Mouse (Mus musculus) MEL-GATA-1-ER (cell line): ENCODE results near the gene Slc7a11.

Experiments used
- DNase-seq: peaks from one replicate; pipeline ENCODE4 v3.0.0-alpha.2; 2012; ENCODE audit warnings: low read depth; ENCODE audit errors: extremely low read depth

Slc7a11 gene

DNA sequence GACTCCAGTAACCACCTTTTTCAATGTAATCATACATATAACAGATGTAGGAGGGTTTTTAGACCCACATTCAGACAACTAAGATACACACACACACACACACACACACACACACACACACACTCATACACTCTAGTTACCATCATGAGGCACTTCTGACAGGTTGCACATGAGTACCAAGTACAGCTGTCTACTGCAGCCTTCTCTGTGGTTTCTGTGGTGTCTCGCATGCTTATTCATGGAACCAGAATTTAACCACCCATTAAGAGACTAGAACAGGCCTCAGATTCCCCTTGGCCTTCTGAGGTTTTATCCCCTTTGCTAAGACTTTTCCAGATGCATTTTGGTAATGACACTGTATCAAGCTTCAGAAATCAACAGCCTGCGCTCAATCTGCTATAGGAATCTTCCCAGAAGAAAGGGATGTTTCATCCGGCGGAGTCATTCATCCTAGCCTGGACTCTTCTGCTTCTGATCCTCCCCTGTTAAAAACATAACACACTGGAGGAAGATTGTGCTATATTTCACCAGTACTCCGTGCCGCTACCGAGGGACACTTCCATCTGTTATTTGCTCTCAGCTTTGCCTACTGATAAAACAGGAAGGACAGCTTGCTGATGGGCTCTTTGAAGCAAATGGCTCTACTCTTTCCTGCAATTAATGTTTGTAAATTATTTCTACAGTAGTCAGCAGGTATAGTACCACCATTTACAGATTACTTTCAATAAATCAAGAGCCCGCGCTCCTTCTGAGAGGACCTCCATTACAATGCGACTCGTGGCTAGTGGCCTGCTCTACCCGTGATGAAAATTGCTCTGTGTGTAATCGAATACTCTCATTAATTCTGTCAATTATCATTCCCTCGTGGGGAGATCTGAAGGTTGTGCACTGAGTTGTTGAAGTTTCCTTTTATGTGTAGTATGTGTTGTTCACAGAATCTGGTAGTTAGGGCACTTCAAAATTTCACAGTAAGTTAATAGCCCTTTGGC lies 135.8 kb downstream of the Slc7a11 start:
- no peak for DNase-seq

DNA sequence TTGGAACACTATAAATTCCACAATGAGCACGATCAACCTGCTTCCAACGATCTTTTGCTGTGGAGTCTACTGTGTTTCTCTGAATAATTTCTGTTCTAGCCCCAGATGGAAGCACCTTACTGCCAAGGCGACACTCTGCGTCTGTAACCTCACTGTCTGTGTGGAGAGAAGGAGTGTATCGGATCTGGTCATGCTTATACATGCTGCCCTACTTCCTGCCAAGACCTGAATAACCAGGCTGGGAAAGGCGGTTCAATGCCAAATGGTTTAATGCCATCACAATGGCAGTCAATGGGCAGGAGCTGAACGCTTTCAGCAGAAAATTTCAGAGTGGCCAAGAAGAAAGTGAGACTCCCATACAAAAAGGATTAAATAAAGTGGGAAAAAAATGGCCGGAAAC lies 137.1 kb downstream of the Slc7a11 start:
- no peak for DNase-seq

DNA sequence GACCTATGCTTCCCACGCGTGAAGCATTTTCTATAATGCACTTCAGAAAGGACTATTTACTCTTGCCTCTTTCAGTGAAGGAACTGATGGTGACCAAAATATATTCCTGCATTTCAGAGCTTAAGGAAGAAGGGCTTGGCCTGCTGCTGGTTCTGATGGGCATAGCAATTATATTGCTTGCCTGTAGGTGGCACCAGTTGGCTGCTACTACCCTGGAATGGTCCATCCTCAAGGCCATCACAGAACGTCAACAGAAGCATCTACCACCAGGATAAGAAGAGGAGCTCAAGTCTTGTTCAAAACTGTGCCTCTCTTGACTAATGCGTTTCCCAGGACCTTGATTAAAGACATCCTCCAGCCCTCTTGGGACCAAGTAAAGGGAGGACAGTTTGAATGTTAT lies 139.3 kb downstream of the Slc7a11 start:
- peak; percentile 22 for DNase-seq

DNA sequence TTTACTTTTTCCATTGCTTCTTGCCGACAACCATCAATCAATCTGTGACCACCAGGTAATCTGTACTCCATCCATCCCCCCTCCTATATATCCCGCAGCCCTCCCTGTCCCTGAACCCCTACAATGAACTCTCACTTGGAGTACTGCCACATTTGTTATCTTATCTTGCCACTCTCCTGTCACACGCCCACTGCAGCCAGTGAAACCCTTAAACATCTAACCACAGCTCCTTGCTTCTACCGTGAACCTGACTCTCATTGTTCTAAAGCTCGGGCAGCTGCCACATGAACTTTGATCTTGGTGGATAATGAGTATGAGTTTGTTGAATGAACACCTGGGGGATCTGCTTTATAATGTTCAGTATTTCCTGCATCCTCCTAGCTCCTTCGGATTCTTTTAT lies 140.8 kb downstream of the Slc7a11 start:
- no peak for DNase-seq

DNA sequence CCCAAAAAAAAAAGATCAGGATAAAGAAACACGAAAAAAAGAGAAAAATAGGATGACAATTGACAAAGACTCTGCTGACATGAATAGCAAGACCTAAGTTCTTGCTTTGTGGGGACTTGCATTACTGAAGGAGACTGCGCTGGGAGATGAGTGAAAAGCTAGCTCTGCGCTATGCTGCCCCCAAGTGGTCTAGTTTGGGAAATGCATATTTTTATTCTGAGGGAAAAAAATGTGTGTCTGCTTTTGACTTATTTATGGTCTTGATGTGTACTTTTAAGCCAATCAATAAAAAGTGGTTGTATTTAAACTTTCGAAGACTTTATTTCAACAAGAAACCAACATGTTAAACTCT lies 142.5 kb downstream of the Slc7a11 start:
- peak; percentile 64 for DNase-seq

DNA sequence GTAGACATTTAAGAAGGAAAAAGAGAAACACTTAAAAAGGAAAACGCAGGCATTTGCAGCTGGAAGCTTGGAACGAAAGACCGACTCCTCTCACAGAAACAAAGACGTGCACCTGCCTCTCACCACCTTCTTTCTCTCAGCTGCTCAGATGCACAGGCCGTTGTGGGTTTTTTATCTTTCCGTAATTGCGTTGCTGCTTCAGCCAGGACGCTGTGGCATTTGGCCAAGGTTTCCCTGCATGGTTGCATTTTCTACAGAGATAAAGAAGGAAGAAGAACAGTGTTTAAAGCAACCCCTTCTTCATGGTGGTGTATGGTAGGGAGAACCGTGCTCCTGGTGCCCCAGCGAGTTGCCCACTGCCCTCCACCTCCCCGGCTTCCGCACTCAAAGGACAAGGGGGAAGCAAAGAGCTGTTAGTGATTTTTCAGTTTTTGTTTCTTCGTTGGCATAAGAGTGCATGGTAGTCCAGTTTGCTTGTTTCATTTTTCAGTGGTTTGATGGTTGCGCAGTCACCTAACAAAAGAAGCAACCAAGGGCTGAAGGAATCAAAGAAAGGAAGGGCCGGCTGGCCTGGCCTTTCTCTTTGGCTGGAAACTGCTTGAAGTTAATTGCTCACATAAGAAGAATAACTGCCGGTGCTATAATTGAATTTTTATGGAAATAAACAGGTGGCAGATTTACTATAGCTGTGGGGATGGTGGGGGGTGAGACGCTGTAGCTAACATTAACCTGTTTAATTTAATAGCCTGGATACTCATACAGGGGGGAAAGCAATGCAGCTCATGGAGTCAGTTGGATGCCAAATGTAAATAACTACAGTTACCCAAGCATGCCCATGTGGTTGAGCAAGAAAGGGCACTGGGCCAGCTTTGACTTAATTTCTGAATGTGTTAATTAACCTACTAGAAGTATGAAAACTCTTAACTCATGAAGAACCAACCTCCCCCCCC lies 143.1 kb downstream of the Slc7a11 start:
- peak; percentile 49 for DNase-seq

DNA sequence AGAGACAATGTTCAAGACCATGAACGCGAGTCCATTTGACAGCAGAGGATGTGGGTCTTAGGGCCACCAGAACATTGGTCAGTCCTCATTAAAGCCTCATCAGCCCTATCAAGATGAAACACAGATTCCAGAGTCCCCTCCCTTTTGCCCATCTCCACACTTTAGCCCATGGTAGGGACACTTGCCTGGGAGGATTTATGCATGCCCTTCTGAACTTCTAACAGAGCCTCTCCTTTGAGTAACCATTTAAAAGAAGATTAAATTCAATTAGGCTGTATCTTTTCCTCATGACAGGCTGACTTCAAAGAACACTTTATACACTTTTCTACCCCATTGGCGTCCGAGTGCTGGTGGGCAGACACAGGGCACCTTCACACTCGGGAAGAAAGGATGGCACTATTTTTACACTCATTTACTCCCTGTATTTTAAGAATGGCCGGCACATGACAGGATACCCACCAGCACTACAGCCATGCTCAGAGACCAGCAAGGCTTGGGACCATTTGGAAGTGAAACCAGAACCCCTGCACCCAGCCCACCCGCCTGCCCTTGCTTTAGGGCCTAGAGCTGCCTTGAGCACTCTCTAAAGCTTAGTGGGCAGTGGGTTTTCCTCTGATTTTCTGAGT lies 144.9 kb downstream of the Slc7a11 start:
- DNase-seq: no peak

DNA sequence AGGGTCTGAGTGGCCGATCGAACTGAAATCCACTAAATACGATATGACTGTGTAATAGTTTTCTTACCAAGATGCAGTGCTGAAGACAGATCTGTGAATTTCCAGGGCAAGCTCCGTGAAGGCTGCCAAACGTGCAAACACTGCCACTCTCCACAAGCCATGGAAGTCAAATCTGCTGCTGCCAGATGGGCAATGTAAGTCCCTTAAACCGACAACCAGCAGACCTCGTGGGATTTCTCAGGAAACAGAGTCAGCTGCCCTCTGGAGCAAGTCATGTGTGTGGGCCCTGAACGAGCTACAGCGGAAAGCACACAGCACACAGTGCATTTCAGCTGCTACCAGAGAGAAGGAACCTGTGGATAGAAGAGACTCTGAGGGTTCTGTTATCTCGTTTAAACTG lies 146.5 kb downstream of the Slc7a11 start:
- no peak for DNase-seq

DNA sequence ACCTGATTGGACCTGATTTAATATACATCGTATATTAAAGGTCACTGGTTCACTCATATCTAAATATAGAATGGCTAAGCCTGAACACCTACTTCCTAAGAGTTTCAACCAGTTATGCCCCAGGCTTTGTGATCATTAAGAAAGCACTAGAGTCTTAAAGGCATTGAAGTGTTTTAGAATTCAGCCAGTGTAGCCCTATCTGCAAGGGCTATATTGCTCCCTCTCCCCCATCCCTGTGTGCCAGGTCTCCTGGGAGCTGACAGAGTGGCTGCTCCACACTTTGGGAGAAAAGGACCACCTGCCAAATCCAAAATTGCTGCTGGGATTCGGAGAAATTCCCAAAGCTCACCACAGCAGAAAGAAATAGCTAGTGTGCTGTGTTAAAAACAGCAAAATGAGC lies 168.4 kb downstream of the Slc7a11 start:
- DNase-seq: no peak

DNA sequence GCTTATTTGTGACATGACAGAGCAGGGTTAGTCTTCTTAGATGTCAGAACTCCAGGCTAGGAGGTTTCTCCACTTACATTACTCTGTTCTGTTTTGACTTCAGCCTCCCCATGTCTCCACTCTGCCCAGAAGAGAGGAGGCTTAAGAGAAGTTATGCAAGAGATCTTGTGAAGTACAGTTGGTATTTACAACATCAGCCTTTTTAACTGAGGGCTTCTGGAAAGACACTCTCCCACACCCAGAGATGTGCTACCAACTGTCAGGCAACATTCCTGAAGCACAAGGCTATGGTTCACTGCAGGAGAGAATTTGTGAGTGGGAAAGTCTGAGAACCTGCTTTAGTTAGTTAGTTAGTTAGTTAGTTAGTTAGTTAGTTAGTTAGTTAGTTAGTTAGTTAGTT lies 171.2 kb downstream of the Slc7a11 start:
- DNase-seq: no peak

DNA sequence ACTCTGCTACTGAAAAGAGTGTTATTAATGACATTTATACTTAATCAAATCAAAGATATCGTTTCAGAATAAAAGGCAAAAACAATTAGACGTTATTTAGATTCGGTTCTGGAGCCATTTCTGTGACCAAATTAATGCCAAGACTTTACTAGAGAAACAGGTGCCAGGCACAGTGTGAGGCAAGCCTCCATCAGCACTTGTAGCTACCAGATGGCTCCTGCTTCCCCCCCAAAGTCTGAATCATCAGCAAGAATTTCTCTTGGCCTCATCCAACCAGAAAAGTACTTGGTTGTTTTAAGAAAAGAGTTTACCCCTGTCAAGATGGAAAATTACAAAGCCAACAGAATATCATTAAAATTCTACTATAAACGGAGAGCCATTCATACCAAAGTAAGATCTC lies 173.7 kb downstream of the Slc7a11 start:
- no peak for DNase-seq

DNA sequence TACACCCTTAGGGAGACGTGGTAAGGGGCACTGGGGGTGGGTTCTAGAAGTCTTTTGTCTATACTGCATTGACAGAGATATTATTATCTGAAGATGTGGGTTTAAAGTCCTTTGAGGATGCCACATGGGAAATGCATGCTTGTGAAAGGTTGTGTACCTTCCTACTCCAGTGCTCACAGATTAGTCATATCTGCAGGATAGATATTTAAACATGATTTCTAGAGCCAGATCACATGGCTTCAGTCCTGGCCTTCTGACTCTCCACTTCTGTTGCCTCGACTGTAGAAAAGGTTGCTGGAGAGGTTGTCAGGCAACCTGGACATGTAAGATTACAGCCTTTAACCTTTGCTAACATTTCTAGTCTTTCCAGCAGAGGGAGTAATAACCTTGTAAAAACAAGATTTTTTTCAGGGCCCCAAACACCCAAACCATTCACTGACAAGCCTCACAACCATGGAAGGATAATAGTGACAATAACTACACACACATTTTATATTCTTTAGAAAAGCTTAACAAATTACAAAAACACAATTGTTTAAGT lies 180.8 kb downstream of the Slc7a11 start:
- no peak for DNase-seq

DNA sequence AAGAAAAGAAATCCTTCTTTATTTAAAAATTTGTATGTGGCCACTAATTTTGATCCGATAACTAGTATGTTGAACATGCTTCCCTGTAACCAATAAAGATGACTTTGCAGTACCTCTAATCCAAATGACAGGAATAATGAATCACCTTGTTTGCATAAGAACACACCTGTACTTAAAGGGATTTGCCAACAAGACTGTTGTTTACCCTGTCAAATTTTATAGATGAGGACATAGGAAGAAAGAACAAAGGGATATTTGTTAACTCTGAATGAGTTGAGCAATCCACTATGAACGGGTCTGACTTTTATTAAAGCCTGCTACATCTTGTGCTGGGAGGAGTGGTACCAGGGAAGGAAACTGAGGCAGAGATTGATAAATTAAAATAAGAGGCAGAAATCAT lies 181.3 kb downstream of the Slc7a11 start:
- DNase-seq: no peak

DNA sequence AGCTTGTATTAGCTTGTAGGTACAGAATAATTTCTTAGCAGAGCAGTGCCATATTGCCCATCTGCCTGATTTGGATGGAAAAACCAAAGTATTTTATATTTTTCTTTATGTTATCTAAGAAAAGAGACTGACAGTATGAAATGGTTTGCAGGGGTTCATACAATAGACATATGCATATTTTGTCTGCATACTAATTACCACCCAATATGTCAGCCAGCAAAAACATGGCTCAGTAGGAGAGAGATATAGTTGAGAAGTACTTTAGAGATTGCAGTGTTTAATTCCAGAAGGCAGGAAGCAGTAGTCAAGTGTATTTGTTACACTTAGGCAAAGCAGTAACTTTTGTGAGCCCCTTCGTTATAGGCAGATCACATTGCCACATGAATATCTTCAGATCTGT lies 182.7 kb downstream of the Slc7a11 start:
- DNase-seq: no peak

DNA sequence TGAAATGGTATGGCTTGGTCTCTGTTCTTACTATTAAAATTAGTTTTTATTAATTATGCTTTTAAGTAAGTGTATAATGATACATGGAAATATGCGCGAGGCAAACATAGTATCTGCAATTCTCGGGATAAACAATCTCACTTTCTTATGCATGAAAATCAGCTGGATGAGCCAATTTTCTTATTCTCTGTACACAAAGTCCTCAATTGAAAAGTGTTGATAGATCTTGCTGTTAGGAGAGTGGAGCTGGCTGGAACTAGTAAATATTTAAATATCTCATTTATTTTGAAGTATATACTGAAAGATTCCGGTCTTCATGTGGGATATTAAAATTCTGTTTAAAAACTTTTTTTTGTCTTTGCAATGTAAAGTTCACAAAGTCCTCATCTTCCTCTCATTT lies 184.6 kb downstream of the Slc7a11 start:
- no peak for DNase-seq

DNA sequence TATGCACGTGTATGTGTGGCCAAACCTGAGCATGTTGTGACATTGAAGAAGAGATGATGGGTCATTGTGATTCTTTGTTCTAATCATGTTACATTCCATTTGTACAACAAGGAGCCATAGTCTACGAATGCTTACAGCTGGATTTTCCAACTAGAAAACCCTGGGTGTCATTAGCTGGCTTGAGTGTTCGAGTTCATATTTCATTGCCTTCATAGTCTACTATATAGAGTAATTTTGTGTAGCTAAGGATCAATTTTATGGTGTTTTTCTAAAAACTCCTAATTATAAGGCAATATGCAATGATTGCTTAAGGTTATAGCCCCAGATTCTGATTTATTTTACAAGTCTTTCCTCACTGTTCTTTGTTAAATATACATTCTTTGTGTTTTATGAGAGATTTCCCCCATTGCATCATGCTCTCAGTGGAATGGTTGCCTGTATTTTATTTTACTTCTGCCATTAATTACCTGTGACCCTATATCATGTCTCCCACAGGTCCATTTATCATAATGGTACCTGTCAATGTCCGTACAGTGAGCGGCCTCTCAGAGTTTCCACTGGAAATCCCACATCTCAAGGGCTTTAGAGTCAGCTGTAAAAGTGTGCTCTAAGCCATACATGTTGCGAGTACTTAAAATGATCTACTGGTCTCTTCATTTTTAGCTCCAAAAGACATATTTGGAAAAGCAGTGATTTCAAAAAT lies 193.7 kb downstream of the Slc7a11 start:
- DNase-seq: no peak

DNA sequence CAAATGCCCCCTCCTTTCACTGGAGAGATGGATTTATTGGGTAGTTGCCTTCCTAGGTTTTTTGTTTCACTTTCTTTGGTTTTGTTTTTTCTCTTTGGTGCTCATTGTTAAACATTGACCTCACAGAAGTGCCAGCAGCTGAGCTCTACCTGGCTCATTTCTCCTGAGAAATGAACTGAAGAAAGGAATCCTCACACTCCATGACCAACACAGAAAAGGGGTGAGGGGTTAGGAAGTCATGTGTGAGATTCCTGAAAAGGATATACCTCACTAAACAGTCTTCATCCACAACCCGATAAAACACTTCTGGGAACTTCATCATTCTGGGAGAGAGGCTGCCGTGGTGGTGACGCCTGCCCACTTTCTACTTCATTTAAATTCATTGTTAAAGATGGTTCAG lies 207.4 kb downstream of the Slc7a11 start:
- no peak for DNase-seq

DNA sequence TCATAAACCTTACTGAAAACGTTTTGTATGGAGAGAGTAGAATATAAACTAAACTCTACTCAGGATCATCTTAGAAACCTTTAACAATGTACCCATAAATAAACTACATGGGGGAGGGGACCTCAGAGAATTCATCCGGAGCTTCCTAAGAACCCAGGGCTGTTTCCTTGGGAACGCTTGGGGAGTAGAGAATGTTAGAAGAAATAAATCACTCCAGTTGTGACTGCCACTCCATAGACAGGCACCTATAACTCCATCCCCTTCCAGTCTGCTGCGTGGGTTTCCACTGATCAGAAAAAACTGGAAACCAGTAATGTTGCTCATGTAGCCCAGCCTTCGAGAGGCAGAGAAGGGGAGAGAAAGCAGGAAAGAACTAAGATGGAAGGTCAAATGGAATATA lies 210.3 kb downstream of the Slc7a11 start:
- no peak for DNase-seq

DNA sequence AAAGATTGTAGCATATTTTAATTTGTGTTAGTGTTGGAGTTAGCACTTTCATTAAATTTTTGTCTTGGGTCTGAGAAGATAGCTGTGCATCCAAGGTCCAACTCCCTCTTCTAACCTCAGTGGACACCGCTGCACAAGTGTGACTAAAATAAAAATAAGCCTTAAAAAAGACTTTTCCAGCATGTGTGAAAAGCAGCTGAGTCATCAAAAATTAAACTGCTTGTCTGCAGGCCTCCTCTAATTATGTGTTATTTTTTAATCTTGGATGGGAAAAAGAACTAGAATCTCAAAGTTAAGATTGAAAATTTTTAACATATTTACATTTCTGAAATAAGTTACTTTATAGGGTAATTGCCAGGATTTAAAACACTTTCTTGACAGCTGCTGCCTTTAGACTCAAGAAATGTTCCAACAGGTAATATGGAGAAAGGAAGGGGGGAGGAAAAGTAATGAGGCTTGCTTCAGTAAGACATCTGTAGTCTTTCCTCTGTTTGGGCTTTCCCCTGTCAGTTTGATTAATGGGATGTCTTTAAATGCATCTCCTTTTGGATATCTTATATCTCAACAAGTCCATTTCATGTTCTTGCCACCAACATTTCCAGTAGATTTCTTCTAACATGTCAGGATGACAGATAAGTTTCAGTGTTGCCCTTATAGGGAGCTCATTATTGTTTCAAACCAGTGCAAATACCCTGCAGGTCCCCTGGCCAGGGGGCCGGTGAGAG lies 218.9 kb downstream of the Slc7a11 start:
- no peak for DNase-seq

DNA sequence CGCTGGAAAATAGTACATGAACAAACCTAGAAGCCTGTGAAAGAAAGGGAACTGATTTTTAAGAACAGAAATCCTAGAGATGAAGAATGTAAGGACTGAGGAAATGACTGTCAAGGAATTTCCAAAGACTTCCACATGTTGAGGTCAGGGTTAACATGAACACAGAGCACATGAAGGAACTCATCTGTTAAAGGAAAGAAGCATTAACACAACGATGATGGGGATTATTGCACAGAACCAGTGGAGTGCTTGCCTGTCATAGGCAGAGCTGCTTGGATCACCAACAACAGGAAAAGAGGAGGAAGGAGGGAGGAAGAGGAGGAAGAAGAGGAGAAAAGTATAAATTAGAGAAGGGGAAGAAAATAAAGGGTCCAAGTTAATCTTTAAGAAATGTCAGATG lies 223.0 kb downstream of the Slc7a11 start:
- DNase-seq: no peak
